Mouse (Mus musculus) left cerebral cortex, postnatal 14 days (tissue): ENCODE measurements at regions not wholly inside any gene's neighbourhood (a gene's known extent, or its start where the extent isn't known, plus 50 kb on each side); places are given as distances from the start of the nearest gene placed in this dataset.

Source experiments
- DNase-seq, 2 experiments: peaks; one replicate each; pipeline ENCODE4 v3.0.0; 2021 to 2022; ENCODE audit warnings: low spot score in 2 of 2, mixed read lengths in 1 of 2
- intact Hi-C: fragments of 180-260 bp; cut with DNase I; formaldehyde crosslinking; loops from one replicate; pipeline ENCODE4 v1.15.1; 2025

- DNase-seq, result no peak
- intact Hi-C loops, result no loop called here
Observed at GRCm38 (mm10) chr11:41852813-41853212, 147.8 kb downstream of the Gabrg2 start.

GRCm38 (mm10) chr11:41825978-41826679, 174.5 kb downstream of the Gabrg2 start:
- no peak for DNase-seq
- intact Hi-C loops, result no loop called here

- DNase-seq, result no peak
- intact Hi-C loops, result no loop called here
Observed at GRCm38 (mm10) chr11:41818014-41818413, 182.6 kb downstream of the Gabrg2 start.

DNA sequence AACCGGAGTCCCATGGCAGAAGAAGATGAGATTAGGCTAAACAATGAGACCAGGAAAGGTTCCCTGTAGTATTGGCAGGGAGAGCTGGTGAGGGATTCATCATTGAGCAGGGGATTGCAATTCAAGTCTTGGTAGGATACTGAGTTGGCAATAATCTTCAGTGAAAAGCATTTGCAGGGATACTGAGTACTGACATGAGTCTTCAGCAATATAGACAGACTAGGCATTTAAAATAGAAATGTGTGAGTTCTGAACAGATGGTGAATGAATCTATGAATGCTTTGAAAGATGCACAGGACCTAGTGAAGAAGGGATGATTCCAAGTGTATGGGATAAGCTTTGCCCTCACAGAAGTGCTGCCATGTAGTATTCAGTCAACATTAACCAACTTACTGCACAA, 187.7 kb downstream of the Gabrg2 start:
- intact Hi-C loops, result no loop called here
- DNase-seq, result peak; percentile 3 to 9

- DNase-seq, result no peak
- intact Hi-C loops, result no loop called here
Observed at GRCm38 (mm10) chr11:41808897-41809296, 191.8 kb downstream of the Gabrg2 start.

DNA sequence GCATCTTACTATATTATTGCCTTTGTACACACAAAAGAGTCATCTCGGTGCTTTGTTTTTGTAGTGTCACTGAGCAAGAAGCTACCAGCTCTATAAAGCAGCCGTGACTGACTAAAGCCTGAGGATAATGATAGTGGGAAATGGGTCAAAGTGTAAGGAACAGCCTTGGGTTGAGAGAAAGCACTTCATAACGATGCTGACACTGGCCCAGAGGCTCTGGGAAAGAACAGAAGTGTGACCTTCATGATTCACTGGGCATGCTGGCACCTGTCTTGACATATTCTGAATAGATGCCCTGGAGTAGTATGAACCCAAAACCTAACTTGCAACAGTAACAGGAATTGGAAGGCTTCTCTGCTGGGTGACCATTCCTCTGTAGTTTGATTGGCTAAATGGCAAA, 208.5 kb downstream of the Gabrg2 start:
- intact Hi-C loops, result no loop called here
- DNase-seq, result no peak
